In genomic region chr2:167924803-167925604, GRCm38 (mm10) we compare ENCODE assay signal across 8 mouse cellular contexts. TPM values are rescaled to one million over a fixed set of nuclear protein-coding genes. Genes with fewer than 3 reads are reported as not detected.
A peak's percentile ranks its signal among the peaks of the same experiment; 100 is the strongest.
DNase-seq lines count a peak whose midpoint lies in the region; ATAC-seq and TF ChIP-seq lines count a peak whose summit lies in the region.

No protein-coding gene starts in this region.

- peak overlapping the region; percentile 81 for H3K27ac ChIP-seq in heart, embryonic 11.5 days (ENCODE audit: low read depth, low read length)
- H3K27ac ChIP-seq in kidney, embryonic 15.5 days = peak overlapping the region; percentile 94
- peak overlapping the region; percentile 88 for H3K27ac ChIP-seq in limb, embryonic 15.5 days
- H3K27ac ChIP-seq in midbrain, postnatal 0 days (ENCODE audit: low read depth, low read length) = no peak overlapping the region

- TF ChIP-seq CTCF in brain, embryonic 14.5 days (IDR thresholded peaks at IDR 0.05; ENCODE audit: borderline replicate concordance, extremely low read depth, insufficient read depth, insufficient read length) = no peak
- TF ChIP-seq CTCF in midbrain, postnatal 0 days (IDR thresholded peaks at IDR 0.05) = no peak; the same call in 1 of the 2 replicates

- H3K27me3 ChIP-seq in heart, embryonic 11.5 days (ENCODE audit: control insufficient read depth, insufficient read depth, low read length) = no peaks in the 10 kb centered on the region
- no peaks in the 10 kb centered on the region for H3K27me3 ChIP-seq in kidney, embryonic 15.5 days
- no peaks in the 10 kb centered on the region for H3K27me3 ChIP-seq in limb, embryonic 15.5 days
- H3K27me3 ChIP-seq in midbrain, postnatal 0 days (ENCODE audit: insufficient read depth, low read length) = no peaks in the 10 kb centered on the region

- 4% methylated on average over 29 of the region's 29 CpGs for WGBS in heart, embryonic 11.5 days (ENCODE audit: insufficient replicate concordance)
- 2% methylated on average over 29 of the region's 29 CpGs for WGBS in kidney, embryonic 15.5 days
- WGBS in limb, embryonic 15.5 days = 2% methylated on average over 29 of the region's 29 CpGs
- 4% methylated on average over 29 of the region's 29 CpGs for WGBS in midbrain, postnatal 0 days

- H3K9ac ChIP-seq in heart, embryonic 11.5 days (ENCODE audit: low read depth, low read length) = peak overlapping the region; percentile 77
- peak overlapping the region; percentile 54 for H3K9ac ChIP-seq in kidney, embryonic 15.5 days
- H3K9ac ChIP-seq in limb, embryonic 15.5 days = peak overlapping the region; percentile 46
- peak overlapping the region; percentile 48; the same call in 1 of the 2 replicates for H3K9ac ChIP-seq in midbrain, postnatal 0 days (replicated peaks; ENCODE audit: low read length, poor library complexity, severe bottlenecking)

- no peaks in the 10 kb centered on the region for H3K9me3 ChIP-seq in heart, embryonic 11.5 days (replicated peaks; ENCODE audit: control insufficient read depth, low read length)
- H3K9me3 ChIP-seq in kidney, embryonic 15.5 days (replicated peaks) = no peaks in the 10 kb centered on the region
- no peaks in the 10 kb centered on the region for H3K9me3 ChIP-seq in limb, embryonic 15.5 days
- no peaks in the 10 kb centered on the region for H3K9me3 ChIP-seq in midbrain, postnatal 0 days (ENCODE audit: low read length)

- peak overlapping the region; percentile 51 for H3K4me3 ChIP-seq in heart, embryonic 11.5 days (ENCODE audit: low read depth, low read length)
- H3K4me3 ChIP-seq in kidney, embryonic 15.5 days (replicated peaks) = peak overlapping the region; percentile 51
- peak overlapping the region; percentile 46 for H3K4me3 ChIP-seq in limb, embryonic 15.5 days
- H3K4me3 ChIP-seq in midbrain, postnatal 0 days (ENCODE audit: low read depth, low read length) = peak overlapping the region; percentile 42

- ATAC-seq in erythroid progenitor cell, adult 5-6 weeks (replicated peaks; ENCODE audit: low FRiP score, poor library complexity, severe bottlenecking) = peak; percentile 48
- no peak for ATAC-seq in heart, embryonic 11.5 days (replicated peaks; ENCODE audit: insufficient number of reproducible peaks, low FRiP score, low TSS enrichment)
- peak; percentile 71 for ATAC-seq in kidney, embryonic 15.5 days (replicated peaks; ENCODE audit: low FRiP score)
- ATAC-seq in limb, embryonic 15.5 days (ENCODE audit: insufficient number of reproducible peaks, low FRiP score, low TSS enrichment, low read depth) = peak; percentile 60
- peak; percentile 53; the same call in 1 of the 2 replicates for ATAC-seq in midbrain, postnatal 0 days (ENCODE audit: low FRiP score)

- H3K4me1 ChIP-seq in heart, embryonic 11.5 days (ENCODE audit: control insufficient read depth, insufficient read depth, low read length) = peaks cover 9% of the 10 kb centered on the region
- H3K4me1 ChIP-seq in kidney, embryonic 15.5 days = peaks cover 30% of the 10 kb centered on the region
- peaks cover 26% of the 10 kb centered on the region; the same call in 1 of the 2 replicates for H3K4me1 ChIP-seq in limb, embryonic 15.5 days
- H3K4me1 ChIP-seq in midbrain, postnatal 0 days (ENCODE audit: insufficient read depth, low read length) = no peaks in the 10 kb centered on the region

- H3K36me3 ChIP-seq in heart, embryonic 11.5 days (ENCODE audit: control insufficient read depth, insufficient read depth, low read length) = no peaks in the 10 kb centered on the region
- H3K36me3 ChIP-seq in kidney, embryonic 15.5 days = no peaks in the 10 kb centered on the region
- no peaks in the 10 kb centered on the region for H3K36me3 ChIP-seq in limb, embryonic 15.5 days
- H3K36me3 ChIP-seq in midbrain, postnatal 0 days (ENCODE audit: insufficient read depth, low read length) = no peaks in the 10 kb centered on the region

- no peak for TF ChIP-seq POLR2A in brain, embryonic 14.5 days (IDR thresholded peaks at IDR 0.05; ENCODE audit: borderline replicate concordance, extremely low read depth, insufficient read depth, insufficient read length, poor library complexity, severe bottlenecking)

- peak; percentile 89 to 91 for DNase-seq in B cell, adult 2 months
- peak; percentile 86 for DNase-seq in brain, embryonic 14.5 days (ENCODE audit: low read depth)
- DNase-seq in midbrain, postnatal 0 days (ENCODE audit: low spot score) = peak; percentile 64
- DNase-seq in spleen, postnatal 10 days (ENCODE audit: low spot score in 2 of 2) = peak; percentile 72 to 87

- H3K4me2 ChIP-seq in heart, embryonic 11.5 days = peak overlapping the region; percentile 95
- peak overlapping the region; percentile 91 for H3K4me2 ChIP-seq in kidney, embryonic 15.5 days
- H3K4me2 ChIP-seq in limb, embryonic 15.5 days = peak overlapping the region; percentile 79
- peak overlapping the region; percentile 88 for H3K4me2 ChIP-seq in midbrain, postnatal 0 days (ENCODE audit: low read depth, low read length, poor library complexity, severe bottlenecking)

RNA-seq across cellular contexts. Expression of gene Ptpn1, which starts 6.9 kb away (rescaled TPM):
- polyA plus RNA-seq in brain, embryonic 14.5 days (2012; rRNA removed) = 60.2 and 62.4 TPM in 2 replicates
- total RNA-seq in erythroid progenitor cell, adult 5-6 weeks (2015; ENCODE audit: low replicate concordance) = 5.0 and 6.1 TPM in 2 replicates
- total RNA-seq in erythroid progenitor cell, adult 5-6 weeks (2017; ENCODE audit: low replicate concordance) = 4.3 and 13.9 TPM in 2 replicates
- 43.5 and 46.7 TPM in 2 replicates for polyA plus RNA-seq in heart, embryonic 11.5 days (2014; fragmentation: Nextera tagmentation; extraction: Ambion mirVana)
- polyA plus RNA-seq in kidney, embryonic 15.5 days (2015; fragmentation: Nextera tagmentation; extraction: Ambion mirVana) = 57.4 and 71.2 TPM in 2 replicates
- polyA plus RNA-seq in limb, embryonic 15.5 days (2015; fragmentation: Nextera tagmentation; extraction: Ambion mirVana) = 50.2 and 55.6 TPM in 2 replicates
- 36.8 and 42.7 TPM in 2 replicates for total RNA-seq in midbrain, postnatal 0 days (2014; rRNA removed)
- 54.3 and 59.1 TPM in 2 replicates for polyA plus RNA-seq in midbrain, postnatal 0 days (2015; fragmentation: Nextera tagmentation; extraction: Ambion mirVana)
